Mouse (Mus musculus) stomach, postnatal 0 days (tissue): Measurements from ENCODE around the gene Morc4.

Experiments used
- CTCF ChIP-seq: IDR thresholded peaks from 2 replicates; pipeline ENCODE4 v1.5.1; 2016; ENCODE audit warnings: antibody characterized with exemption, low read depth, mild to moderate bottlenecking, moderate library complexity
- EP300 ChIP-seq: optimal IDR thresholded peaks from 2 replicates; pipeline ENCODE3; 2016; ENCODE audit warnings: antibody characterized with exemption

DNA sequence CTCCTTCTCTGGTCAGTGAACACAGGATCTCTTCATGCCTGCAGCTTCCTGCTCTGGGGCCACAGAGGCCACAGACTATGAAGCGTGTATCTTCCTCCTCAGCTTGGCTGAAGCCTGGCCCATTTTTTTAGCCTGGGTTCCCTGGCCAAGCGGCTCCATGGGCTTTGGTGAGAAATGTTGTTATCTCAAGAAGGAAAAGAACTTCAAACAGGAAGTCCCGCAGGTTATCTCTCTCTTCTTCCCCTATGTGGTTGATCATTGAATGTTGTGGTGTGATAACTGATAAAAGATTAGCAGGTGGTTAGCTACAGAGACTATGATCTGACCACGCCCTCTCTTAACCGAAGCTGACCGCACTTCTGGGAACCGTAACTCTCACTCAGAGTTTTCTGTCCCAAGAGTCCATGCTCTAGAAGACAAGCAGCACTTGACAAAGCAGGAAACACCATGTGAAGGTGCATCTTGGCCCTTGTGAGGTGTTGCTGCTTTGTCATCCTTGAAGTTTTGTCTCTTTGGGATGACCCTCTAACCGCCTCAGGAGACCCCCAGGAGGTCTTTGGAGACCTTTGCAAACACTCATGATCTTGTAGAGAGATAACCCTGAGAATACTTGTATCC, 57.4 kb downstream of the Morc4 start:
- TF ChIP-seq CTCF (no peak), EP300 (no peak)
